9 mouse cellular contexts compared by ENCODE assay signal in the genomic region with DNA sequence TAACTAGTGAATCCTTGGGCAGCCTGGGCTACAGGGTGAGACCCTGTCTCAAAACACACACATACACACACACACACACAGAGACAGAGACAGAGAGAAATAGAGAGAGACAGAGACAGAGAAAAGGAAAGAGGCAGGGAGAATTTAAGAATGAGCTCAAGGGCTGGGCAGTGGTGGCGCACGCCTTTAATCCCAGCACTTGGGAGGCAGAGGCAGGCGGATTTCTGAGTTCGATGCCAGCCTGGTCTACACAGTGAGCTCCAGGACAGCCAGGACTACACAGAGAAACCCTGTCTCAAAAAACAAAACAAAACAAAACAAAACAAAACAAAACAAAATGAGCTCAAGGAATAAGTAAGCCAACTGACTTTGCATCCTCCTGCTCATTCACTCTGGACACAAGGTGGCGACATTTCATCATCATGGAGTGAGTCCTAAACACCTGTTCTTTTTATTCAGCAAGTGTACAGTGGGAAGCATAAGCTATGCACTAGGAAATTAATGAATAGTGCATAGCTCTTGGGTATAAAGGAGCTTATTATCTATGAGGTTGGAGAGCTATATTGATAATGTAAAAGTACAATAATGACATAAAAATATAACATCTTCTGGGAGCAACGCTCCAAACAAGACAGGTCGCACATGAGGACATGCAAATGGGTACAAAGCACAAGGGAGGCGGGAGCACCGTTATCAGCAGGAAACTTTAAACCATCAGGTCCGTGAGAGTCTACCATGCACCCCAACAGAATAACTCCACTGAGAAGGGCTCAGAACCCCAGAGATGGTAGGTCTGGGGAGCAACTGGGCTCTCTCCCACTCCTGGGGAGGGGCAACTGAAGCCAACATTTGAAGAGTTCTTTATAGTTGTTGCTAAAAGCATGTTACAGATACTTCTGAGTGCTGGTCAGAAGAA. TPM values are rescaled to one million over a fixed set of nuclear protein-coding genes. Genes with fewer than 3 reads are reported as not detected.
DNase-seq lines count a peak whose midpoint lies in the region; ATAC-seq lines count a peak whose summit lies in the region.
"Had no signal": no experiment of that assay in that cellular context is flagged by ENCODE, and none has a peak within 500 bp of the region (broad histone marks: within the 10 kb centered on the region; RNA-seq: fewer than 3 reads in every experiment).

No protein-coding gene starts in this region.

- peak; percentile 91 for ATAC-seq in midbrain, embryonic 15.5 days (replicated peaks)
- ATAC-seq in erythroblast, adult 5-6 weeks (replicated peaks; ENCODE audit: low FRiP score, poor library complexity, severe bottlenecking), result no peak

- H3K4me2 ChIP-seq in midbrain, embryonic 15.5 days, result no peak overlapping the region
- H3K4me2 ChIP-seq: liver, embryonic 15.5 days had no signal

- DNase-seq in layer of hippocampus, adult 11-12 months (ENCODE audit: low spot score), result peak; percentile 57
- DNase-seq in layer of hippocampus, adult 9-11 months, result no peak
- peak; percentile 17 for DNase-seq in MEL-GATA-1-ER (ENCODE audit: extremely low read depth, low read depth)
- DNase-seq in cerebellum, postnatal 36 days, result peak; percentile 51 to 63
- DNase-seq in heart, postnatal 14 days, result peak; percentile 34 to 62
- peak; percentile 38 for DNase-seq in layer of hippocampus, adult 9-10 months (ENCODE audit: low spot score)

- no peaks in the 10 kb centered on the region for H3K9me3 ChIP-seq in midbrain, embryonic 15.5 days
- H3K9me3 ChIP-seq: liver, embryonic 15.5 days had no signal

- no peaks in the 10 kb centered on the region for H3K36me3 ChIP-seq in midbrain, embryonic 15.5 days (replicated peaks)
- H3K36me3 ChIP-seq: liver, embryonic 15.5 days had no signal

- H3K4me3 ChIP-seq in midbrain, embryonic 15.5 days, result no peak overlapping the region
- H3K4me3 ChIP-seq: liver, embryonic 15.5 days had no signal

- H3K27me3 ChIP-seq in midbrain, embryonic 15.5 days (replicated peaks), result no peaks in the 10 kb centered on the region
- H3K27me3 ChIP-seq: liver, embryonic 15.5 days had no signal

- H3K27ac ChIP-seq in midbrain, embryonic 15.5 days, result no peak overlapping the region
- H3K27ac ChIP-seq: liver, embryonic 15.5 days had no signal

- 64% methylated on average over 10 of the region's 10 CpGs for WGBS in midbrain, embryonic 15.5 days

- no peak overlapping the region for H3K9ac ChIP-seq in midbrain, embryonic 15.5 days
- H3K9ac ChIP-seq: liver, embryonic 15.5 days had no signal

- intact Hi-C loops in heart, postnatal 14 days (cut with DNase I), result loop anchor here (1.0 to 10.0 kb wide), 4 partner anchors 102 to 249 kb away; no protein-coding TSS in a partner anchor

- peaks cover 11% of the 10 kb centered on the region; the same call in 1 of the 2 replicates for H3K4me1 ChIP-seq in midbrain, embryonic 15.5 days
- H3K4me1 ChIP-seq: liver, embryonic 15.5 days had no signal

RNA-seq across cellular contexts. Expression of a gene that starts 36.0 kb away (rescaled TPM):
- total RNA-seq in heart, postnatal 14 days (2021), result 1 to 10 TPM; 2.0 TPM
- 13.1 and 13.7 TPM in 2 replicates for polyA plus RNA-seq in midbrain, embryonic 15.5 days (2015; fragmentation: Nextera tagmentation; extraction: Ambion mirVana)
- not detected in 2 replicates for total RNA-seq in erythroblast, adult 5-6 weeks (2015; ENCODE audit: low replicate concordance)
- 0.42 TPM in 1 of 2 replicates, not detected in the other for total RNA-seq in erythroblast, adult 5-6 weeks (2017; ENCODE audit: low replicate concordance)

RNA-seq across cellular contexts. Expression of a gene that starts 40.9 kb away (rescaled TPM):
- total RNA-seq in heart, postnatal 14 days (2021), result 1 to 10 TPM in 1 of 2 experiments, under 1 TPM in 1; 0.95 to 1.3 TPM
- polyA plus RNA-seq in midbrain, embryonic 15.5 days (2015; fragmentation: Nextera tagmentation; extraction: Ambion mirVana), result 156 and 169 TPM in 2 replicates
- total RNA-seq in erythroblast, adult 5-6 weeks (2015; ENCODE audit: low replicate concordance), result not detected in 2 replicates
- not detected in 2 replicates for total RNA-seq in erythroblast, adult 5-6 weeks (2017; ENCODE audit: low replicate concordance)

RNA-seq across cellular contexts. Expression of a gene that starts 47.4 kb away (rescaled TPM):
- not detected for total RNA-seq in heart, postnatal 14 days (2021)
- polyA plus RNA-seq in midbrain, embryonic 15.5 days (2015; fragmentation: Nextera tagmentation; extraction: Ambion mirVana), result 0.08 and 0.11 TPM in 2 replicates
- total RNA-seq in erythroblast, adult 5-6 weeks (2015; ENCODE audit: low replicate concordance), result 0.19 TPM in 1 of 2 replicates, not detected in the other
- not detected in 2 replicates for total RNA-seq in erythroblast, adult 5-6 weeks (2017; ENCODE audit: low replicate concordance)
- polyA plus RNA-seq: liver, embryonic 15.5 days had no signal
